Mouse (Mus musculus): ENCODE measurements around the gene Cdk5rap3. TPM values are rescaled to one million over a fixed set of nuclear protein-coding genes. Genes with fewer than 3 reads are reported as not detected.

Cdk5rap3 gene
- 107 and 111 TPM in 2 replicates for polyA plus RNA-seq (2016; fragmentation: Nextera tagmentation; extraction: Ambion mirVana)

- peak within 1 kb of the TSS; percentile 85 for H3K4me3 ChIP-seq
- H3K9me3 ChIP-seq = no peaks in the 10 kb centered on the region
- peaks cover 11% of the 10 kb centered on the region for H3K27me3 ChIP-seq (ENCODE audit: poor library complexity, severe bottlenecking)
- peaks cover 25% of the 10 kb centered on the region for H3K36me3 ChIP-seq (replicated peaks)
- WGBS = under 1% methylated on average over 55 of the region's 55 CpGs
- peak within 1 kb of the TSS; percentile 92 for H3K27ac ChIP-seq
- peaks cover 20% of the 10 kb centered on the region for H3K4me1 ChIP-seq
- peak; percentile 100 for DNase-seq (ENCODE audit: extremely low spot score, low spot score)
Observed at GRCm38 (mm10) chr11:96916044-96916884, at the start of gene Cdk5rap3. Cdk5rap3 (minus strand) TSS chr11:96916496.

- Histone ChIP-seq H3K36me3 (replicated peaks) (peaks cover 54% of the 10 kb centered on the region), H3K4me3 (no peak overlapping the region), H3K27ac (no peak overlapping the region), H3K27me3 (ENCODE audit: poor library complexity, severe bottlenecking) (no peaks in the 10 kb centered on the region), H3K4me1 (peaks cover 9% of the 10 kb centered on the region), H3K9me3 (no peaks in the 10 kb centered on the region)
- DNase-seq (ENCODE audit: extremely low spot score, low spot score) = peak; percentile 68
- WGBS = 23% methylated on average over 8 of the region's 8 CpGs
Observed at GRCm38 (mm10) chr11:96963580-96963979, 47.3 kb upstream of the Cdk5rap3 start.

DNA sequence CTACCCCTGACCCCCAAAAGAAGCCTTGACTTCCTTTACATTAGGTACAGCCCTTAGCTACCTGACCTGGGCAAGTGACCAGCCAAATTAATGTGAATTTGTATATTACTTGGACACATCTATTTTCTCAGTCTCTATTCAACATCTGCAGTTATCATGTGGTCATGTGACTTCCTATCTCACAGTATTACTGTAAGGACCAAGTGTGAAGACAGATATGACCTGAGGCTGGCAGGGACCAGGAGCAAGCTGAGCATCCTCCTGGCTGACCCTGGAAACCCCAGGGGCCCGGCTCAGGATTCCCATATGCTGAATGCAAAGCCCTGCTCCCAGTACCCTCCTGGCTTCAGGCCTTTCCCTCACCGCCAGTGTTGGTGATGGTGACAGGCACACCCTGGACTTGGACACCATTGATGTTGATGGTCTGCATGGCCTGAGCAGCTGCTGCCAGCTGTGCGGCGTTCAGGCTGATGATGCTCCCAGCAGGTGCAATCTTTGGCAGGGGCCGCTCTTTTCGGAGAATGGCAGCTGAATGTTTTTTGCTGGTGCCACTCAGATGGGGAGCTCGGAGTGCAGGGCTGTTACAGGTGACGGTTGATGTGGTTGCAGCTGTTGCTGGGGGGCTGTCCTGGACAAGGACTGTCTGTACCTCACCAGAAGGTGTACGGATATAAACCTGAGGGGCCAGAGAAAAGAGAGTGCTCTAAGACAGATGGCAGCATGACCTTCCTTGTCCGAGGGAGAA, 40.9 kb upstream of the Cdk5rap3 start:
- no peak for DNase-seq (ENCODE audit: extremely low spot score, low spot score)
- peaks cover 97% of the 10 kb centered on the region for H3K36me3 ChIP-seq (replicated peaks)
- WGBS = 93% methylated on average over 10 of the region's 10 CpGs

DNA sequence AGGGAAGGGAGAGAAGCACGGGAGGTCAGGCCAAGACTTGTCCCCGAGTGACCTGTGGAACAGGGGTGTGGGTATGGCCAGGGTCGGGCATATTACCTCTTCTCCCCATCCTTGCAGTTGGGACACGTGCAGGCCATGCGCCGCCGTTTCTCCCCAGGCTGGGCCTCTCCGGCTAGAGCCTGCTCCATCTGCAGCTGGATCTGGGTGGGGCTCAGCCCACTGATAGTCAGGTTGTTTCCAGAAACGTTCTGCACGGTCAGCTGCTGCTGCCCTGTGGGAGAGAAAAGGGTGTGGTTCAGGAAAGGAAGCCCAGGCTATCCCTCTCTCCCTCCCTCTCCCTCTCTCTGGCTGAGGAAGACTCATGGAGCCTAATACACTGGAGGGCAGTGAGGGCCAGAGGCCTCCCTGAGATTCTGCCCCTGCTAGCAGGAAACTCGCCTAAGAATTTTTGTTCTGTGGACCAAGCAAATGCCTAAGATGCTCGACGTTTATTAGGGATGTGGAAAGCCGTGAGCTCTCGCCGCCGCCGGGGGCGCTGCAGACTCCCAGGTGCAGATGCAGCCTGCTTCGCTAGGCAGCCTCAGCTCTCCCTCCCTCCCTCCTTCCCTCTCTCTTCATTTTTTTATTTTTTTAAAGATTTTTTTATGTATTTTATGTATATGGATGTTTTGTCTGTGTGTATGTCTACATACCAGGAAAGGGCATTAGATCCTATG, 39.9 kb upstream of the Cdk5rap3 start:
- Histone ChIP-seq H3K9me3 (no peaks in the 10 kb centered on the region), H3K27me3 (ENCODE audit: poor library complexity, severe bottlenecking) (no peaks in the 10 kb centered on the region), H3K27ac (no peak overlapping the region), H3K36me3 (replicated peaks) (peaks cover 97% of the 10 kb centered on the region), H3K4me3 (no peak overlapping the region), H3K4me1 (no peaks in the 10 kb centered on the region)
- DNase-seq (ENCODE audit: extremely low spot score, low spot score) = no peak
- WGBS = 60% methylated on average over 20 of the region's 20 CpGs

More for the DNA sequence above, 40.9 kb upstream of the Cdk5rap3 start:
- Histone ChIP-seq H3K9me3 (no peaks in the 10 kb centered on the region), H3K27me3 (ENCODE audit: poor library complexity, severe bottlenecking) (no peaks in the 10 kb centered on the region), H3K27ac (no peak overlapping the region), H3K4me3 (no peak overlapping the region), H3K4me1 (no peaks in the 10 kb centered on the region)

DNA sequence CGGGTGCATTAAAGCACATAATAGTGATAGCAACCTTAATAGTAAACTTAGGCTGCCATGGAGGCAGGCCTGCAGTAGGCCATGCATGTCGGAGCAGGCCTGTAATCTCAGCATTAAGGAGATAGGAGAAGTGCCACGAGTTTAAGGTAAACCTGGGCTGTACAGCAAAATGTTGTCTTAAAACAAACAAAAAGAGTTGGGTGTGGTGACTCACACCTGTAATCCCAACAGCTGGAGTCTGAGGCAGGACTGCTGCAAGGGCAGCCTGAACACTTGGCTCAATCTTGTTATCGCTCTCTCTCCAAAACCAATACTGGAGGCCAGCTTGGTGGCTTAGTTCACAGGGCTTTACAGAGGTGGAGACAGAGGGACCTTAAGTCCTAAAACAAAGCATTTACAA, 38.8 kb upstream of the Cdk5rap3 start:
- Histone ChIP-seq H3K27ac (no peak overlapping the region), H3K9me3 (no peaks in the 10 kb centered on the region), H3K27me3 (ENCODE audit: poor library complexity, severe bottlenecking) (no peaks in the 10 kb centered on the region), H3K4me1 (no peaks in the 10 kb centered on the region), H3K36me3 (replicated peaks) (peaks cover 97% of the 10 kb centered on the region), H3K4me3 (no peak overlapping the region)
- DNase-seq (ENCODE audit: extremely low spot score, low spot score) = no peak
- 92% methylated on average over 4 of the region's 4 CpGs for WGBS

DNA sequence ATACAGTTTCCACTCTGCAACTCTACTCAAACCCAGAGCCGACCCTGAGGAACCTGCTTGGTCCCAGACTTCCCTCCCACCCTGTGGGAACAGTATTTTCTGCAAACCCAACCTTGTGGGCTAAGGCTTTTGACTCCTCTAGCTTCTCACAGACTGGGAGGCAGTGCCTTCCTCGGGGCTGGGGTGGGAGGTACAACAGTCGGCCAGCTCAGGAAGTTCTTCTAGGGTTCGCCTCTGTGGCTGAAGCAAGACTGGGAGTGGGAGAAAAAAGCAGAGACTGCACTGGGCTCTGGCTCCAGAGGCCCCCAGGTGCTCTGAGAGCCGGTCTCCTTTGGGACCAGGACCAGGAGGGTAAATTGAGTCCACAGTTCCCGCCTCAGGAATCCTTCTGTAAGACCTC, 36.6 kb upstream of the Cdk5rap3 start:
- Histone ChIP-seq H3K4me3 (no peak overlapping the region), H3K36me3 (replicated peaks) (peaks cover 95% of the 10 kb centered on the region), H3K27me3 (ENCODE audit: poor library complexity, severe bottlenecking) (no peaks in the 10 kb centered on the region), H3K4me1 (no peaks in the 10 kb centered on the region), H3K27ac (no peak overlapping the region), H3K9me3 (no peaks in the 10 kb centered on the region)
- DNase-seq (ENCODE audit: extremely low spot score, low spot score) = no peak
- WGBS = 82% methylated on average over 6 of the region's 6 CpGs

GRCm38 (mm10) chr11:96952426-96952825, 36.1 kb upstream of the Cdk5rap3 start:
- 89% methylated on average over 10 of the region's 10 CpGs for WGBS
- DNase-seq (ENCODE audit: extremely low spot score, low spot score) = no peak
- Histone ChIP-seq H3K4me3 (no peak overlapping the region), H3K36me3 (replicated peaks) (peaks cover 91% of the 10 kb centered on the region), H3K27me3 (ENCODE audit: poor library complexity, severe bottlenecking) (no peaks in the 10 kb centered on the region), H3K9me3 (no peaks in the 10 kb centered on the region), H3K4me1 (no peaks in the 10 kb centered on the region), H3K27ac (no peak overlapping the region)

DNA sequence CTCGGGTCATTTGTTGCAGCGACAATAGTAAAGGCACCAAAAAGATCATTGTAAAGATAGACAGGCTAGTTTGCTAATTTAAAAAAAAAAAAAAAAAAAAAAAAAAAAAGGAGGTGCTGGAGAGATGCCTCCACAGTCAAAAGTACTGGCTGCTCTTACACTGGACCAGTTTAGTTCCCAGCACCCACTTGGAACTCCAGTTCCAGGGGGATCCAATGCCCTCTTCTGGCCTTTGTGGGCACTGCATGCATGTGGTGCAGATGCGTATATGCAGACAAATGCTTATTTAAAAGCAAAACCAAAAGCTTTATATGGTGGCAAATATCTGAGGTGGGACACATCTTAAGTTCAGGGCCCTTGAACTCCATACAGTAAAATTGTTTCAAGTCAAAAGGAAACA, 34.5 kb upstream of the Cdk5rap3 start:
- no peak for DNase-seq (ENCODE audit: extremely low spot score, low spot score)
- Histone ChIP-seq H3K36me3 (replicated peaks) (peaks cover 74% of the 10 kb centered on the region), H3K4me1 (peaks cover 9% of the 10 kb centered on the region), H3K4me3 (no peak overlapping the region), H3K27ac (no peak overlapping the region), H3K9me3 (no peaks in the 10 kb centered on the region), H3K27me3 (ENCODE audit: poor library complexity, severe bottlenecking) (no peaks in the 10 kb centered on the region)
- 100% methylated on average over 3 of the region's 3 CpGs for WGBS

- H3K9me3 ChIP-seq = no peaks in the 10 kb centered on the region
- H3K4me3 ChIP-seq = no peak overlapping the region
- H3K27ac ChIP-seq = no peak overlapping the region
- DNase-seq (ENCODE audit: extremely low spot score, low spot score) = no peak
- peaks cover 30% of the 10 kb centered on the region for H3K4me1 ChIP-seq
- H3K36me3 ChIP-seq (replicated peaks) = peaks cover 45% of the 10 kb centered on the region
- peaks cover 11% of the 10 kb centered on the region for H3K27me3 ChIP-seq (ENCODE audit: poor library complexity, severe bottlenecking)
- 91% methylated on average over 4 of the region's 4 CpGs for WGBS
Observed at GRCm38 (mm10) chr11:96947849-96948248, 31.6 kb upstream of the Cdk5rap3 start.

DNA sequence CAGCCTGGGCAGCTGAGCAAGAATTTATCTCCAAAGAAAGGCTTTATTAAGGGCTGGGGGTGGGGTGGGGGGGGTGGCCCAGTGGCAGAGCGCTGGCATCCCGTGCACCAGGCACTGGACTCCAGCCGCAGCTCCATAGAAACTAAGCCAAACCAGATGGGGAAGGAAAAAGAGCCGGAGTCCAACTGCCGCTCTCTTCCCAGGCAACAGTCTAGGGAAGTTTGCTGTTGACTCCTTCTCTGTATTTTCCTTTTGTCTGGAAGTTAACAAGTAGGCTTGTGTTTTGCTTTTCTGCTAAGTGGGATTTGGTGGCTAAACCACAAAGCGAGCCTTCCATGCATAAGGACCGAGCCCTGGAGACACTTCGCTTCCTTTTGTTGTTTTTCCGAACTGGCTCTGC, 30.2 kb upstream of the Cdk5rap3 start:
- H3K4me3 ChIP-seq = peak overlapping the region; percentile 24
- H3K27me3 ChIP-seq (ENCODE audit: poor library complexity, severe bottlenecking) = peaks cover 15% of the 10 kb centered on the region
- H3K36me3 ChIP-seq (replicated peaks) = peaks cover 31% of the 10 kb centered on the region
- peak overlapping the region; percentile 54; the same call in 1 of the 2 replicates for H3K27ac ChIP-seq
- 76% methylated on average over 9 of the region's 9 CpGs for WGBS
- peaks cover 30% of the 10 kb centered on the region for H3K4me1 ChIP-seq
- DNase-seq (ENCODE audit: extremely low spot score, low spot score) = no peak
- H3K9me3 ChIP-seq = no peaks in the 10 kb centered on the region

DNA sequence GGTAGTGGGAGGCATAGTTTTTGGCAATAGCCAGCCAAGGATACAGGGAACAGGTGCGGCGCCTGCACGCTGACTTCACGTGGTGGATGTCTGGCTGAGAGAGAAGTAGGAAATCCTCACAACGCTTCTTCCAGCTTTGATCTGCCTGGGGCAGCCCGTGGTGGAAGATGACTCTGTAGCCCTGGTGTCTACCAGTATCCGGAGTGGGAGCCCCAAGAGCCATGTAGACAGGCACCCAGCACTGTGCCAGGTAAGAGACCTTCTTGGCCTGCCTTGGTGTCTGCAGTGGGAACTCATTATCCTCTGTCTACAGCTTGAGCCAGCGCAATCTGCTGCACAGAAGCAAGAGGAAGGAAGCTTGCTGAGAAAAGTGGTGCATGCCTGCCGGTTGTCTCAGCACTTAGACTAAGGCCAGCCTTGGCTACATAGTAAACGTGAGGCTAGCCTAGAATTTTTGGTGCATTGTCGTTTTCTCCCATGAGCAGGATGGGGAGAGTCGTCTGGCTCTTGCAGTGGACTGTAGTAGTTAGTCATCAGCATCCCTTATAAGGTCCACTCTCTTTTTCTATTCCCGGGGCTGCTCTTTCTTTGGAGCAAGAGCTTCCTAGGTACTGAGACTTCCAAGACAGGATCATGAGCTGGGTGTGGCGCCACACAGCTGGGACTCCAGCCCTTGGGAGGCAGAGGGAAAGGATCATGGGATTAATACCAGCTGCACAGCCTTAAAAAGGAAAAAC, 28.7 kb upstream of the Cdk5rap3 start:
- no peak for DNase-seq (ENCODE audit: extremely low spot score, low spot score)
- Histone ChIP-seq H3K27ac (peak overlapping the region; percentile 79), H3K4me3 (peak overlapping the region; percentile 59), H3K27me3 (ENCODE audit: poor library complexity, severe bottlenecking) (peaks cover 15% of the 10 kb centered on the region), H3K4me1 (peaks cover 34% of the 10 kb centered on the region), H3K36me3 (replicated peaks) (peaks cover 17% of the 10 kb centered on the region), H3K9me3 (no peaks in the 10 kb centered on the region)
- 87% methylated on average over 14 of the region's 14 CpGs for WGBS

GRCm38 (mm10) chr11:96943746-96944304, 27.5 kb upstream of the Cdk5rap3 start, which contains the start of gene Pnpo:
Pnpo (minus strand) TSS chr11:96943986.
- WGBS = under 1% methylated on average over 29 of the region's 29 CpGs
- H3K4me1 ChIP-seq = peaks cover 34% of the 10 kb centered on the region

More at GRCm38 (mm10) chr11:96943746-96944304, 27.5 kb upstream of the Cdk5rap3 start, which contains the start of gene Pnpo:
- DNase-seq (ENCODE audit: extremely low spot score, low spot score) = peak; percentile 91
- peak within 1 kb of the TSS; percentile 79 for H3K27ac ChIP-seq
- H3K9me3 ChIP-seq = no peaks in the 10 kb centered on the region
- H3K4me3 ChIP-seq = peak within 1 kb of the TSS; percentile 59
- peaks cover 5% of the 10 kb centered on the region for H3K36me3 ChIP-seq (replicated peaks)
- peaks cover 15% of the 10 kb centered on the region for H3K27me3 ChIP-seq (ENCODE audit: poor library complexity, severe bottlenecking)
